Mouse (Mus musculus) cerebellum, postnatal 36 days (tissue): ENCODE measurements at regions not wholly inside any gene's neighbourhood (a gene's known extent, or its start where the extent isn't known, plus 50 kb on each side); places are given as distances from the start of the nearest gene placed in this dataset.

Source experiments
- DNase-seq, 2 experiments: peaks; one replicate each; pipeline ENCODE4 v3.0.0; 2021 to 2022; ENCODE audit warnings: mixed read lengths in 2 of 2

- no peak for DNase-seq
Measured at GRCm38 (mm10) chr4:87665149-87665548, 368.0 kb downstream of the Mllt3 start.

DNA sequence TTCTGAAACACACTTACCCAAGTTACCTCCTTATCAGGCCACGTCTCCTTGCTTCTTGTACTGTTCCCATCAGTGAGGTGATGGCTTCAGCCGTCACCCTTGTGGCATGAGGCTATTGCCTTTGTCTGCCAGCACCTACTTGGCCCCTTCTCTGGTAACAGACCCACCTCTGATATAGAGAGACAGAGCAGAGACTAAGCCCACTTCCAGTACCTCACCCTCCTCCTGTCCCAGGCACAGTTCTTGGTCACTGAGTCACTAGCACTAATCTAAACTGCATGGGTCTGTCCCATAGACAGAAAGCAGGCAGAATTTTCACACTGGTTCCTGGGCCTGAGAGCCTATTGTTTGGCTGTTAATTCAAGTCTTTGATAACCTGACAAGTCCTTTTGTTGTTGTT lies 370.3 kb downstream of the Mllt3 start:
- DNase-seq: no peak

GRCm38 (mm10) chr4:87658316-87658715 lies 374.8 kb downstream of the Mllt3 start:
- DNase-seq: no peak

- DNase-seq: no peak
Measured at GRCm38 (mm10) chr4:87657855-87658254, 375.3 kb downstream of the Mllt3 start.

DNA sequence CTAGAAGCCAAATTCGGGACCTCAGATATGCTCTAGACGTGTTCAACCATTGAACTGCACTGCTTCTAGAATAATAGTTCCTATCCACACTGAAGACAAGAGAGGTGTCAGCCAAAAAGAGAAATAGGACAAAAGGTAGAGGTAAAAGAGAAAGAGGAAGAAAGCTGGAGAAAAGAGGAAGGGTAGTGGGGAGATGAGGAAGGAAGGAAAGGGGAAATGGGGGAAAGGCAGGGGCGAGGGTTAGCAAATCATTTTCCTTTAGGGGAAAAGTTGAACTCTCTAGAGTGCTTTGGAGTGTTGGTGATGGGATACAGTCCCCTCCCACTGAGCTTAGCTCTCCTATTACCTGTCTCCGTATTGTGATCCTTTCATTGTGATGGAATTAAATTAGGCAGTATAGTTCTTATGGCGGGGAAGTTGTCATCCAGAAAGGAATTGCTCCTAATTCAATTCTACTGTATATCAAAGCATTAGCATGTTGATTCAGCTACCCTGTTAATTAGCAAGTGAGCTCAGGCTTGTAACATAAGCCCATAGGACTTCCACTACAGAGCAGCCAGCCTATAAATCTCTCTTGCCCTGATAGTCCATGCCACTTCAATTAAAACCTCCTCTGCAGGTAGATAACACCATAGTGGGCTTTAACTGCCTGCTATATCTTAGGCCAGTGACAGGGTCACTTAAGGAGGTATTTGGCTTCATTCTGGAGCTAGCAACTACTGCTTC lies 379.6 kb downstream of the Mllt3 start:
- DNase-seq: no peak

DNA sequence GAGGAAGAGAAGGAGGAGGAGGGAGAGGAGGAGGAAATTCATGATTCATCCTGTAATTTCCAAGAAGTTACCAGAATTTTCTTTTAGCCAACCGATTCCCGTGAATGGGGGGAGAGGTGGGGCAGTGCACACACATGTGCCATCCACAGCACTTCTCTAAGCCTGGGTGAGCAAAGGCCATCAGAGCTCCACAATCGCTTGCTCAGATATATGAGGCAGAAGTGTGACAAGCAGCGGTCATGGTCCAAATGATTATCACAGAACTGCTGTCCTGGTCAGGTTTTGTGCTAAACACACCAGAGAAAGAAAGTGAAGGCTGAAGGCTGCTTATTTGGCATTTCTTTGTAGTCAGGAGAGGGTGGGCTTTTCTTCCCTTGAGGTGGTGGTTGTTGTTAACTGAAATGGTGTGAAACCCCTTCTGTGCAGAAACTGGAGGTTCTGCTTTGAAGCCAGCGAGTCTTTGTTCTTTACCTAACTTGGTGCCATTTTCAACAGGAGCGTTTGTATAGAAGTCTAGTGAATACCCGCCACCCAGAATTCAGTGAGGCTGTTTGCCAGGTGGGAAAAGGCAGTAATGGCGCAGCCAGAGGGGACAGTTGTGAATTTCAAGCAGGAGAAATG lies 380.7 kb downstream of the Mllt3 start:
- no peak for DNase-seq

GRCm38 (mm10) chr4:87651275-87651674 lies 381.9 kb downstream of the Mllt3 start:
- DNase-seq: peak; percentile 25 to 26

DNA sequence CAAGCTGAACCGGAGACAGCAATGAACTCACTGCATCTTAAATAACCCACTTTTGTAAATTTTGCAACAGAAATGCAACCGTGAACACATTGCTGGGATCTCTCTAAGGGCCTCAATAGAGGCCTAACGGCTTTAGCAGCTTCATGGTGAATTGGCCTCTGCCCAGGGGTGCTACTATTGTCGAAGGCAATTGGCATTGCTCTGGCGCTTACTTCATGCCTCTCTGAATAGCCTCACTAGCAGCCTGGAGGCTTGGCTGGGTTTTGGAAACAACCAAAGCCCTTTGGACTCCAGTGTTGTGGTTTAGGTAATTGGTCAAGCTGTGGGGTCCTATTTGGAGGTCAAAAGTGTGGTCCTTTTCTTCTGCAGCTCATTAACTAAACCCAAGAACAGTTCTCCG lies 382.3 kb downstream of the Mllt3 start:
- peak; percentile 27 to 28 for DNase-seq

- peak; percentile 10 to 11 for DNase-seq
Measured at GRCm38 (mm10) chr4:87650393-87650792, 382.8 kb downstream of the Mllt3 start.

- DNase-seq: no peak
Measured at GRCm38 (mm10) chr4:87648919-87649318, 384.2 kb downstream of the Mllt3 start.

DNA sequence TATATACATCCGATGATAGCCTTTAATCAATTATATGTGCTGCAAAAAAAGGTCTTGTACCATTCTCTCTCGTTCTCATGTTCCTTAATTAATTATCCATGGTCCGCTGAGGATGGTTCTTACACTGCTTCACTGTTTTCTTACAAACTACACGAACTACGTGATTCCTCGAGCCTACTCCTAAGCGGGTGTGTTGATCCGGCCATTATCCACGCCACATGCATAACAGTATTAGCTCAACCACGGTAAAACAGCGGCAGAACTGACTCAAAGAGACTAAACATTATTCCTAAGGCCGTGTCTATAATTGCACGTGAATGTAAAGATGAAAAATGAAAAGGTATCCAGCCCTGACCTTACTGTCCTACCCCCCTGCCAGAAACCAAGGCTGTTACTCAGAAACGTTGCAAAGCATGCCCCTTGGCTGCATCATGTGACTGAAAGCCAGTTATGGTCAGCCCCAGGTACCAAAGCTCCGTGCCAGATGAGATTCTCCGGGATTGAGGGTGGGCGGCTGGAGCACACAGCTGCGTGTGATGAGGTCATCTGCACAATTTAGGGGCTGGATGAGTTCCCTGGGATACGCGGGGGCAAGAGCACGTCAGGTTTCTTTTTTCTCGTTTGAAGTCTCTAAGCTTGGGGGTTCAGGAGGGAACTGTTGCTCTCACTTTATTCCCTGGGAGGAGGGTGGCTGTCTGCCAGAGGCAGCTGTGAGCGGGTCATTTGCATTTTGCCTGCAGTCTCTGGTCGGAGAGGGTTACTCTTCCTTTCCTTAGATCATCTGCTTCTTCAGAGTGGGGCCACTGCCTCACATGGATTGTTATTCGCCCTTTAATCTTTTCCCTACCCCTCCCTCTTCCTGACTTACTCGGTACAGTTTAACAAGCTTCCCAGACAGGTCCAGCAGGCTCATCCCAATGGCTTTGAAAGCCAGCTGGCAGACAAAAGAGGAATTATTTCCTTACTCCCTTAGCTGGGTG lies 384.9 kb downstream of the Mllt3 start:
- DNase-seq: peak; percentile 13 to 18

- DNase-seq: no peak
Measured at GRCm38 (mm10) chr4:87642002-87642401, 391.2 kb downstream of the Mllt3 start.

- no peak for DNase-seq
Measured at GRCm38 (mm10) chr4:87641551-87641950, 391.6 kb downstream of the Mllt3 start.

GRCm38 (mm10) chr4:87638380-87638646 lies 394.9 kb downstream of the Mllt3 start:
- DNase-seq: no peak

- DNase-seq: no peak
Measured at GRCm38 (mm10) chr4:87637629-87638379, 395.4 kb downstream of the Mllt3 start.

DNA sequence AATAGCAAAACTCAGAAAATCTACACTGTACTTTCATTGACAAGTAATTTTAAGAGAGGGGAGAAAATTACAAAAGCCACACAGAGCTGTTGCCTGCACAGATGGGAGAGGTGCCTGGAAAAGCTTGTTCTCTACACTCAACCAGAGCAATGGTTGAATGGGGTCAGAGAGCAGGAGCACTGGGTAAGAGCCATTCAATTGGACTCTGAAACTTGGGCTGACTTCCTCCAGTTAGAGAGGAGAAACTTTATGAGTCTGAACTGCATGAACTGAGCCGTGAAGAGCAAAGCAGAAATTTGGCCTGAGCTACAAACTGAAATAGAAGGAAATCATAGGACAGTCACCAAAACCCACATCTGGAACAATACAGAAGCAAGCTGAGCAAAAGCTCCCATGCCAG lies 380.8 kb upstream of the Slc24a2 start:
- DNase-seq: no peak

GRCm38 (mm10) chr4:87593644-87594043 lies 363.4 kb upstream of the Slc24a2 start:
- no peak for DNase-seq

DNA sequence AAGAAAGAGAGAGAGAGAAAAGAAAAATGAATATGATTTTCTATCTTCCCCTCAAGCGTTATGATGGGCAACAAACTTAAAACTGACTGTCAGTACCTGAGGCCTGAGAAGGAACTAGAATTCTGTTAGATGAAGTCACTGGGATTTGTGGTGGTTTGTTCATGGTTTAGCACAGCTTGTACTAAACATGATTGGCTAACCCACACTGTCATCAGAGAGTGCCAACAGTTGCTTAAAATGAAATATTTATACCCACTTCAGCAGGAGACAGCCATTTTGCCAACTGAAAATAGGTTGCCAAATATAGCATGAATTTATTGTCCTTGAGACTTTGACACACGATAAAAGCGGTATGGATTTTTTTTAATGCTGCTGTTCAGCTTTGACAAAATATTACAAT lies 360.5 kb upstream of the Slc24a2 start:
- DNase-seq: no peak

GRCm38 (mm10) chr4:87578164-87578563 lies 347.9 kb upstream of the Slc24a2 start:
- DNase-seq: no peak

DNA sequence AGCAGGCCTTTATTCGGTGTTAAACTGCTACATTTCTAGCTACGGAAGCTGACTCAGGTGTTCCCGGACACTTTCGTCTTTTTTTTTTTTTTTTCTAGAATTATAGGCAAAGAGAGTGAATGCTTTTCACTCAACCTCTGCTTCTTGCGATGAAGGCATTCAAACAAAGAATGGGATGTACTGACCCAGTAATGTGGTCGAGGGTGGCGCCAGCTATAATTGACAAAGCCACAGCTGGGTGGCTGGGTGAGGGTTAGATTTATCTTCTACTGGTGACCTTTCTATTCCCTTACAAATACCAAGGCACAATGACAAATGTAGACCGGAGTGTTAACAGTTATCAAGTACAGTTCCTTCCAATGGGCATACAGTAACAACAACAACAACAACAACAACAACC lies 340.7 kb upstream of the Slc24a2 start:
- no peak for DNase-seq

- DNase-seq: peak; percentile 13 to 20
Measured at GRCm38 (mm10) chr4:87570470-87570891, 340.2 kb upstream of the Slc24a2 start.

DNA sequence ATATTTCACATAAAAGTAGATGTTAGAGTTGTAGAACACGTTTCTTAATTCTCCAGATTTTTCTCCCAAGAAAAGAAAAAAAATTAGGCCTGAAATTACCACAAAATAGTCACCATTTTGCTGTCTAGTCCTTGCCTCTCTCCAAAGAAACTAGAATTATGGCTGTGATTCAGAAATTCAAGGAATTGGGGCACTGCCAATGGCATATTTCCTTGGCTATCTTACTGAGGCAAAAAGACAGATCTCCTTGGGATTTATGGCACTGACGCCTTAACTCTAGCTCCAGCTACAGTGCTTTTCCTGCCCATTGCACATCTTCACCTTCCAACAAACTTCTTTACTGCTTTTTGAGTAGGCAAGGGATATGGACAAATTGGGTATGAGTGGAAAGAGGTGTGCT lies 336.3 kb upstream of the Slc24a2 start:
- no peak for DNase-seq

- no peak for DNase-seq
Measured at GRCm38 (mm10) chr4:87554912-87555311, 324.6 kb upstream of the Slc24a2 start.
